Comparison of ENCODE assay signal across 13 mouse cellular contexts in genomic region chr7:111123761-111124546, GRCm38 (mm10). TPM values are rescaled to one million over a fixed set of nuclear protein-coding genes. Genes with fewer than 3 reads are reported as not detected.
DNase-seq lines count a peak whose midpoint lies in the region; ATAC-seq and TF ChIP-seq lines count a peak whose summit lies in the region.
"Had no signal": no experiment of that assay in that cellular context is flagged by ENCODE, and none has a peak within 500 bp of the region (broad histone marks: within the 10 kb centered on the region; RNA-seq: fewer than 3 reads in every experiment).

No protein-coding gene starts in this region.

- WGBS in heart, adult 2 months: 98% methylated on average over 2 of the region's 2 CpGs
- 95% methylated on average over 2 of the region's 2 CpGs for WGBS in heart, embryonic 10.5 days

- peak; percentile 43 for ATAC-seq in megakaryocyte, adult 5-6 weeks (ENCODE audit: poor library complexity, severe bottlenecking)
- ATAC-seq: activated CD4-positive, CD25-positive, alpha-beta regulatory T cell, adult 4 months had no signal

- no peak for TF ChIP-seq EP300 in heart, adult 2 months (IDR thresholded peaks at IDR 0.05; ENCODE audit: insufficient read depth, low read depth, low read length)

- peaks cover 6% of the 10 kb centered on the region for H3K36me3 ChIP-seq in heart, adult 2 months (ENCODE audit: control insufficient read depth, insufficient read depth, low read length)
- no peaks in the 10 kb centered on the region for H3K36me3 ChIP-seq in heart, embryonic 10.5 days
- H3K36me3 ChIP-seq: hindbrain, embryonic 15.5 days; limb, embryonic 15.5 days; neural tube, embryonic 15.5 days had no signal

- intact Hi-C loops in heart, adult 2 months (cut with DNase I): no loop called here
- intact Hi-C loops in heart, postnatal 14 days (cut with DNase I): loop anchor here (5.0 kb wide), 1 partner anchor 33 kb away; no protein-coding TSS in a partner anchor

- H3K4me1 ChIP-seq in heart, adult 2 months (ENCODE audit: control insufficient read depth, insufficient read depth, low read length): peaks cover 5% of the 10 kb centered on the region
- H3K4me1 ChIP-seq in embryonic fibroblast, embryonic 13.5 days (ENCODE audit: control insufficient read depth, insufficient read depth, low read length): peaks cover 3% of the 10 kb centered on the region; the same call in 1 of the 2 replicates
- H3K4me1 ChIP-seq in heart, embryonic 10.5 days: peaks cover 17% of the 10 kb centered on the region; the same call in 1 of the 2 replicates

- H3K4me3 ChIP-seq in heart, adult 2 months: no peak overlapping the region
- no peak overlapping the region for H3K4me3 ChIP-seq in embryonic fibroblast, embryonic 13.5 days (ENCODE audit: insufficient read depth, low read length)
- H3K4me3 ChIP-seq in heart, embryonic 10.5 days: no peak overlapping the region

- DNase-seq in heart, adult 2 months: no peak
- no peak for DNase-seq in heart, postnatal 14 days
- peak; percentile 42 for DNase-seq in A20 (ENCODE audit: low read depth, low spot score)
- no peak for DNase-seq in right cerebral cortex, postnatal 14 days
- no peak for DNase-seq in layer of hippocampus, postnatal 25 days (ENCODE audit: extremely low spot score in 1 of 2, low spot score in 1 of 2)
- no peak for DNase-seq in heart, embryonic 10.5 days (ENCODE audit: low spot score)
- DNase-seq: kidney, adult 8-10 months had no signal

- H3K9me3 ChIP-seq in heart, embryonic 10.5 days: no peaks in the 10 kb centered on the region
- H3K9me3 ChIP-seq: hindbrain, embryonic 15.5 days; limb, embryonic 15.5 days; neural tube, embryonic 15.5 days had no signal

- no peak for TF ChIP-seq POLR2A in heart, adult 2 months (IDR thresholded peaks at IDR 0.05; ENCODE audit: insufficient read depth, low read depth, low read length)
- TF ChIP-seq POLR2A in embryonic fibroblast, embryonic 13.5 days (IDR thresholded peaks at IDR 0.05; ENCODE audit: low read depth, low read length): peak; percentile 27; the same call in 1 of the 2 replicates

- no peak for TF ChIP-seq CTCF in heart, adult 2 months (IDR thresholded peaks at IDR 0.05)
- TF ChIP-seq CTCF in embryonic fibroblast, embryonic 13.5 days (IDR thresholded peaks at IDR 0.05; ENCODE audit: borderline replicate concordance, insufficient read depth, low read length): no peak

- peak overlapping the region; percentile 96; the same call in 1 of the 2 replicates for H3K27ac ChIP-seq in heart, adult 2 months
- H3K27ac ChIP-seq in embryonic fibroblast, embryonic 13.5 days (ENCODE audit: insufficient read depth, low read length): no peak overlapping the region
- no peak overlapping the region for H3K27ac ChIP-seq in heart, embryonic 10.5 days

- no peaks in the 10 kb centered on the region for H3K79me2 ChIP-seq in heart, adult 2 months (replicated peaks; ENCODE audit: control insufficient read depth, insufficient read depth, low read length)

- H3K9ac ChIP-seq in heart, adult 2 months (ENCODE audit: low read depth, low read length): no peak overlapping the region

- H3K27me3 ChIP-seq in heart, adult 2 months (ENCODE audit: control insufficient read depth, insufficient read depth, low read length): no peaks in the 10 kb centered on the region
- no peaks in the 10 kb centered on the region for H3K27me3 ChIP-seq in heart, embryonic 10.5 days (ENCODE audit: insufficient read depth, poor library complexity, severe bottlenecking)
- H3K27me3 ChIP-seq: hindbrain, embryonic 15.5 days; limb, embryonic 15.5 days; neural tube, embryonic 15.5 days had no signal

RNA-seq across cellular contexts. Expression of gene Eif4g2, which starts 41.1 kb away (rescaled TPM):
- total RNA-seq in heart, adult 2 months (2021): 1,000 to 10,000 TPM in 1 of 2 experiments, 100 to 1,000 TPM in 1; 958 to 1,084 TPM
- 174 and 435 TPM in 2 replicates for polyA plus RNA-seq in heart, adult 2 months (2012; rRNA removed)
- 1,000 to 10,000 TPM in 1 of 2 experiments, 100 to 1,000 TPM in 1; 934 to 1,085 TPM for total RNA-seq in heart, postnatal 14 days (2021)
- 1,344 and 1,778 TPM in 2 replicates for polyA plus RNA-seq in embryonic fibroblast, embryonic 13.5 days (2011; ENCODE audit: insufficient read length, low read depth, missing spikeins)
- 804 and 868 TPM in 2 replicates for total RNA-seq in megakaryocyte, adult 5-6 weeks (2015)
- 448 and 663 TPM in 2 replicates for total RNA-seq in megakaryocyte, adult 5-6 weeks (2017)
- total RNA-seq in layer of hippocampus, postnatal 25 days (2021): 100 to 1,000 TPM; 649 to 659 TPM
- 914 and 925 TPM in 2 replicates for polyA plus RNA-seq in heart, embryonic 10.5 days (2016; fragmentation: Nextera tagmentation; extraction: Ambion mirVana)
